Mouse (Mus musculus) lung, postnatal 0 days (tissue): ENCODE measurements around the gene Naa38. TPM values are rescaled to one million over a fixed set of nuclear protein-coding genes. Genes with fewer than 3 reads are reported as not detected.

Experiments
- ATAC-seq: fragments of 200-750 bp; cut with Nextera tagmentation; 2 replicates; pipeline ENCODE4 v1.8.0; 2017; ENCODE audit warnings: moderate library complexity
- DNase-seq: peaks from one replicate; pipeline ENCODE4 v3.0.0-alpha.2; 2016; ENCODE audit warnings: low spot score
- H3K27ac ChIP-seq: fragments of 300-500 bp; sonication (generic); 2 replicates; pipeline ENCODE4 v1.5.1; 2014; ENCODE audit warnings: antibody characterized with exemption, mild to moderate bottlenecking, low read length, mixed read lengths
- H3K27me3 ChIP-seq: fragments of 300-500 bp; sonication (generic); replicated peaks from 2 replicates; pipeline ENCODE4 v1.6.1; 2014; ENCODE audit warnings: low read length, mixed read lengths; ENCODE audit not compliant: insufficient read depth
- H3K36me3 ChIP-seq: fragments of 300-500 bp; sonication (generic); 2 replicates; pipeline ENCODE4 v1.6.1; 2014; ENCODE audit warnings: low read length, mixed read lengths; ENCODE audit not compliant: insufficient read depth
- H3K4me1 ChIP-seq: fragments of 300-500 bp; sonication (generic); 2 replicates; pipeline ENCODE4 v1.6.1; 2014; ENCODE audit warnings: antibody characterized with exemption, low read depth, low read length, mixed read lengths; ENCODE audit not compliant: insufficient read depth
- H3K4me2 ChIP-seq: fragments of 300-500 bp; sonication (generic); replicated peaks from 2 replicates; pipeline ENCODE4 v1.6.1; 2014; ENCODE audit warnings: low read depth, mild to moderate bottlenecking, low read length, moderate library complexity, mixed read lengths
- H3K4me3 ChIP-seq: fragments of 300-500 bp; sonication (generic); 2 replicates; pipeline ENCODE4 v1.5.1; 2014; ENCODE audit warnings: low read depth, low read length
- H3K9ac ChIP-seq: fragments of 300-500 bp; sonication (generic); replicated peaks from 2 replicates; pipeline ENCODE4 v1.6.1; 2014; ENCODE audit warnings: low read depth, mild to moderate bottlenecking
- H3K9me3 ChIP-seq: fragments of 300-500 bp; sonication (generic); 2 replicates; pipeline ENCODE4 v1.6.1; 2016; ENCODE audit warnings: low read length, mixed read lengths
- CTCF ChIP-seq: IDR thresholded peaks from 2 replicates; pipeline ENCODE4 v1.5.1; 2016; ENCODE audit warnings: antibody characterized with exemption, mild to moderate bottlenecking
- EP300 ChIP-seq: IDR thresholded peaks from 2 replicates; pipeline ENCODE4 v1.6.1; 2016; ENCODE audit warnings: antibody characterized with exemption, mild to moderate bottlenecking, control low read depth
- WGBS: fragments of 180-500 bp; shearing (Covaris S2); extraction: QIAGEN DNeasy Blood & Tissue Kit; methylation state at CpG from one replicate; pipeline ENCODE4 v1.1.7; 2014; 5-methylcytosine and 5-hydroxymethylcytosine counted together
- polyA plus RNA-seq: library from polyadenylated mRNA; unstranded; fragments of >200 nt; fragmentation: Nextera tagmentation; extraction: Ambion mirVana; gene quantifications from 2 replicates; pipeline ENCODE4 v1.2.1, GENCODE M21; 2015

Gene Naa38
- polyA plus RNA-seq, 1 experiment from 2014 or later: 142 TPM

- no peaks in the 10 kb centered on the region for H3K36me3 ChIP-seq
- peaks cover 24% of the 10 kb centered on the region for H3K4me1 ChIP-seq
- peak; percentile 72 for DNase-seq
- WGBS: under 1% methylated on average over 36 of the region's 106 CpGs
- ATAC-seq: peak; percentile 11
- peak overlapping the region; percentile 100 for H3K27ac ChIP-seq
- H3K4me2 ChIP-seq: peak overlapping the region; percentile 77
- TF ChIP-seq EP300 (no peak), CTCF (no peak)
- H3K9me3 ChIP-seq: no peaks in the 10 kb centered on the region
- H3K9ac ChIP-seq: peak overlapping the region; percentile 95
- H3K4me3 ChIP-seq: peak overlapping the region; percentile 98
- H3K27me3 ChIP-seq: no peaks in the 10 kb centered on the region
These were observed 26.7 kb upstream of the Naa38 start for GRCm38 (mm10) chr11:69368356-69369214.

GRCm38 (mm10) chr11:69369215-69369989 lies 25.9 kb upstream of the Naa38 start, which contains the start of gene Chd3:
Gene Chd3 (minus strand): TSS chr11:69369406.
- DNase-seq: peak; percentile 53
- WGBS: 2% methylated on average over 14 of the region's 34 CpGs
- H3K4me1 ChIP-seq: peaks cover 20% of the 10 kb centered on the region
- H3K9me3 ChIP-seq: no peaks in the 10 kb centered on the region
- peak within 1 kb of the TSS; percentile 98 for H3K4me3 ChIP-seq
- H3K36me3 ChIP-seq: no peaks in the 10 kb centered on the region
- TF ChIP-seq EP300 (0 out of 2 replicates have a peak, but pooled peaks have one; percentile 7), CTCF (no peak)
- H3K27ac ChIP-seq: peak within 1 kb of the TSS; percentile 100
- no peak for ATAC-seq
- H3K27me3 ChIP-seq: no peaks in the 10 kb centered on the region
- H3K9ac ChIP-seq: peak within 1 kb of the TSS; percentile 95
- peak within 1 kb of the TSS; percentile 77 for H3K4me2 ChIP-seq

GRCm38 (mm10) chr11:69369990-69370816 lies 25.1 kb upstream of the Naa38 start:
- Histone ChIP-seq H3K4me1 (peaks cover 13% of the 10 kb centered on the region), H3K27ac (peak overlapping the region; percentile 100), H3K36me3 (no peaks in the 10 kb centered on the region), H3K9ac (peak overlapping the region; percentile 95), H3K27me3 (no peaks in the 10 kb centered on the region), H3K4me3 (peak overlapping the region; percentile 98; the same call in 1 of the 2 replicates), H3K4me2 (peak overlapping the region; percentile 77), H3K9me3 (no peaks in the 10 kb centered on the region)
- TF ChIP-seq EP300: no peak
- TF ChIP-seq CTCF: no peak
- WGBS: 6% methylated on average over 2 of the region's 2 CpGs
- DNase-seq (peak; percentile 69), ATAC-seq (no peak)

- H3K9ac ChIP-seq: no peak overlapping the region
- H3K27ac ChIP-seq: peak overlapping the region; percentile 60
- 0 out of 2 replicates have a peak, but pooled peaks cover 3% of the 10 kb centered on the region for H3K36me3 ChIP-seq
- ATAC-seq (no peak), DNase-seq (peak; percentile 36)
- peaks cover 6% of the 10 kb centered on the region for H3K4me1 ChIP-seq
- 13% methylated on average over 9 of the region's 9 CpGs for WGBS
- H3K4me2 ChIP-seq: no peak overlapping the region
- H3K27me3 ChIP-seq: no peaks in the 10 kb centered on the region
- no peaks in the 10 kb centered on the region for H3K9me3 ChIP-seq
- no peak overlapping the region for H3K4me3 ChIP-seq
- TF ChIP-seq CTCF (no peak), EP300 (no peak)
These were observed 24.5 kb upstream of the Naa38 start for GRCm38 (mm10) chr11:69370817-69371215.

- H3K4me1 ChIP-seq: peaks cover 5% of the 10 kb centered on the region
These were observed 23.7 kb upstream of the Naa38 start for GRCm38 (mm10) chr11:69371601-69372000.

More at GRCm38 (mm10) chr11:69371601-69372000, 23.7 kb upstream of the Naa38 start:
- H3K4me3 ChIP-seq: no peak overlapping the region
- no peaks in the 10 kb centered on the region for H3K27me3 ChIP-seq
- DNase-seq (no peak), ATAC-seq (no peak)
- 48% methylated on average over 12 of the region's 12 CpGs for WGBS
- no peak overlapping the region for H3K9ac ChIP-seq
- 0 out of 2 replicates have a peak, but pooled peaks cover 5% of the 10 kb centered on the region for H3K36me3 ChIP-seq
- H3K9me3 ChIP-seq: no peaks in the 10 kb centered on the region
- TF ChIP-seq EP300 (no peak), CTCF (no peak)
- H3K4me2 ChIP-seq: no peak overlapping the region
- H3K27ac ChIP-seq: no peak overlapping the region
